ENCODE assay signal across 28 mouse cellular contexts in the genomic region with DNA sequence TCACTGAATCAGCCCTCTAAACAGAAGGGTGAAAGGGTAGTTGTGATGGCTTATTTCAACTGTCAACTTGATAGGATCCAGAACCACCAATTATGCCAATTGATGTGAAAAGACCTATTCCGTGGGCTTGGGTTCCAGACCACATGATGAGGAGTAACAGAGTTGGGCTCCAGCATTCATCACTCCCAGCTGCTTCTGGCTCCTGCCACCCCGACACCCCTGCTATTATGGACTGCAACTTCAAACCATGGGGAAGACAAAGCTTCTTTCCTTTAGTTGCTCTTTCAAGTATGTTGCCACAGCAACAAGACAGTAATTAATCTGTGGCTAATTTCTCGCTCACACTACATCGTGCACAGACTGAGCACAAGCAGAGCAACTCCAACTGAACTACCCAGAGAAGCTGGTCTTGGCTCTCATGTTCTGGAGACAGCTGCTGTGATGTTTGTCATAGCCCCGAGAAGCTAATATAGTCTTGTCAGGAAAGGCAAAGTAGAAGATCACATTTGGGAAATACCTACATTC.
DNase-seq lines count a peak whose midpoint lies in the region; ATAC-seq and TF ChIP-seq lines count a peak whose summit lies in the region.
"Had no signal": no experiment of that assay in that cellular context is flagged by ENCODE, and none has a peak within 500 bp of the region (broad histone marks: within the 10 kb centered on the region; RNA-seq: fewer than 3 reads in every experiment).

No protein-coding gene starts in this region.

- TF ChIP-seq CTCF in midbrain, postnatal 0 days (IDR thresholded peaks at IDR 0.05): no peak
- TF ChIP-seq CTCF in forebrain, postnatal 0 days (IDR thresholded peaks at IDR 0.05; ENCODE audit: low read depth): no peak

- no peaks in the 10 kb centered on the region for H3K36me3 ChIP-seq in hindbrain, embryonic 16.5 days (ENCODE audit: control insufficient read depth, insufficient read depth, low read length)
- H3K36me3 ChIP-seq in hindbrain, embryonic 11.5 days (ENCODE audit: control insufficient read depth, insufficient read depth, low read length): no peaks in the 10 kb centered on the region
- no peaks in the 10 kb centered on the region for H3K36me3 ChIP-seq in midbrain, postnatal 0 days (ENCODE audit: insufficient read depth, low read length)
- H3K36me3 ChIP-seq in midbrain, embryonic 11.5 days (ENCODE audit: control insufficient read depth, insufficient read depth, low read length): no peaks in the 10 kb centered on the region
- H3K36me3 ChIP-seq in embryonic facial prominence, embryonic 10.5 days (replicated peaks): no peaks in the 10 kb centered on the region
- H3K36me3 ChIP-seq in forebrain, postnatal 0 days (ENCODE audit: insufficient read depth): no peaks in the 10 kb centered on the region
- H3K36me3 ChIP-seq: heart, embryonic 13.5 days; limb, embryonic 13.5 days; midbrain, embryonic 10.5 days; neural tube, embryonic 12.5 days had no signal

- no peaks in the 10 kb centered on the region for H3K27me3 ChIP-seq in hindbrain, embryonic 16.5 days (replicated peaks; ENCODE audit: control insufficient read depth, insufficient read depth, low read length)
- H3K27me3 ChIP-seq in hindbrain, embryonic 11.5 days (ENCODE audit: control insufficient read depth, insufficient read depth, low read length): no peaks in the 10 kb centered on the region
- no peaks in the 10 kb centered on the region for H3K27me3 ChIP-seq in midbrain, postnatal 0 days (ENCODE audit: insufficient read depth, low read length)
- no peaks in the 10 kb centered on the region for H3K27me3 ChIP-seq in midbrain, embryonic 11.5 days (ENCODE audit: control insufficient read depth, insufficient read depth, low read length)
- H3K27me3 ChIP-seq in embryonic facial prominence, embryonic 10.5 days (replicated peaks; ENCODE audit: low read depth, poor library complexity, severe bottlenecking): no peaks in the 10 kb centered on the region; the same call in 1 of the 2 replicates
- H3K27me3 ChIP-seq in forebrain, postnatal 0 days (ENCODE audit: insufficient read depth, low read length): no peaks in the 10 kb centered on the region
- H3K27me3 ChIP-seq: CH12.LX; limb, embryonic 13.5 days; neural tube, embryonic 12.5 days had no signal

- H3K4me3 ChIP-seq in hindbrain, embryonic 16.5 days (ENCODE audit: low read length): no peak overlapping the region
- H3K4me3 ChIP-seq in hindbrain, embryonic 11.5 days (ENCODE audit: low read depth, low read length): no peak overlapping the region
- H3K4me3 ChIP-seq in midbrain, postnatal 0 days (ENCODE audit: low read depth, low read length): no peak overlapping the region
- no peak overlapping the region for H3K4me3 ChIP-seq in midbrain, embryonic 11.5 days (ENCODE audit: low read depth, low read length)
- no peak overlapping the region for H3K4me3 ChIP-seq in embryonic facial prominence, embryonic 10.5 days
- no peak overlapping the region for H3K4me3 ChIP-seq in forebrain, postnatal 0 days (ENCODE audit: low read depth, low read length)
- H3K4me3 ChIP-seq: heart, embryonic 13.5 days; left cerebral cortex, adult 2 months; limb, embryonic 13.5 days; midbrain, embryonic 10.5 days; myocyte; neural tube, embryonic 12.5 days had no signal

- 39% methylated on average over 5 of the region's 5 CpGs for WGBS in hindbrain, embryonic 16.5 days
- WGBS in hindbrain, embryonic 11.5 days: 64% methylated on average over 5 of the region's 5 CpGs
- WGBS in midbrain, postnatal 0 days: 50% methylated on average over 5 of the region's 5 CpGs
- WGBS in midbrain, embryonic 11.5 days: 81% methylated on average over 5 of the region's 5 CpGs
- 72% methylated on average over 5 of the region's 5 CpGs for WGBS in embryonic facial prominence, embryonic 10.5 days
- WGBS in forebrain, postnatal 0 days: 21% methylated on average over 5 of the region's 5 CpGs

- no peak overlapping the region for H3K27ac ChIP-seq in hindbrain, embryonic 16.5 days (ENCODE audit: low read depth, low read length)
- H3K27ac ChIP-seq in hindbrain, embryonic 11.5 days (ENCODE audit: low read depth, low read length): no peak overlapping the region
- no peak overlapping the region for H3K27ac ChIP-seq in midbrain, postnatal 0 days (ENCODE audit: low read depth, low read length)
- H3K27ac ChIP-seq in midbrain, embryonic 11.5 days (ENCODE audit: low read depth, low read length): no peak overlapping the region
- H3K27ac ChIP-seq in embryonic facial prominence, embryonic 10.5 days (replicated peaks): no peak overlapping the region
- no peak overlapping the region for H3K27ac ChIP-seq in forebrain, postnatal 0 days (ENCODE audit: low read depth, low read length)
- H3K27ac ChIP-seq: heart, embryonic 13.5 days; left cerebral cortex, adult 2 months; limb, embryonic 13.5 days; midbrain, embryonic 10.5 days; neural tube, embryonic 12.5 days had no signal

- DNase-seq in hindbrain, embryonic 11.5 days (ENCODE audit: low spot score): no peak
- DNase-seq in midbrain, postnatal 0 days (ENCODE audit: low spot score): peak; percentile 37
- no peak for DNase-seq in midbrain, embryonic 11.5 days (ENCODE audit: low spot score, missing footprints)
- peak; percentile 26 for DNase-seq in embryonic facial prominence, embryonic 10.5 days (ENCODE audit: low spot score)
- no peak for DNase-seq in forebrain, postnatal 0 days
- no peak for DNase-seq in kidney, adult 9 months
- no peak for DNase-seq in frontal cortex, postnatal 36 days (ENCODE audit: low spot score in 2 of 2)
- DNase-seq: adrenal gland, postnatal 10 days; B cell, adult 2 months; cerebellum, adult 11-12 months; cerebellum, adult 9-11 months; gastrocnemius, postnatal 10 days; heart, postnatal 10 days; kidney, postnatal 14 days; lung, adult 18-20 months; lung, postnatal 10 days; right cerebral cortex, postnatal 14 days had no signal

- H3K9ac ChIP-seq in hindbrain, embryonic 16.5 days (ENCODE audit: low read depth, low read length): no peak overlapping the region
- H3K9ac ChIP-seq in hindbrain, embryonic 11.5 days (ENCODE audit: low read depth, low read length): no peak overlapping the region
- no peak overlapping the region for H3K9ac ChIP-seq in midbrain, postnatal 0 days (replicated peaks; ENCODE audit: low read length, poor library complexity, severe bottlenecking)
- H3K9ac ChIP-seq in midbrain, embryonic 11.5 days (ENCODE audit: low read length): no peak overlapping the region
- no peak overlapping the region for H3K9ac ChIP-seq in forebrain, postnatal 0 days
- H3K9ac ChIP-seq: heart, embryonic 13.5 days; limb, embryonic 13.5 days; neural tube, embryonic 12.5 days had no signal

- ATAC-seq in hindbrain, embryonic 16.5 days: peak; percentile 30; the same call in 1 of the 2 replicates
- no peak for ATAC-seq in hindbrain, embryonic 11.5 days (ENCODE audit: low FRiP score)
- ATAC-seq in midbrain, postnatal 0 days (ENCODE audit: low FRiP score): no peak
- ATAC-seq in midbrain, embryonic 11.5 days (ENCODE audit: low FRiP score): no peak
- ATAC-seq in forebrain, postnatal 0 days: peak; percentile 79
- ATAC-seq: intestine, embryonic 16.5 days; midbrain, embryonic 16.5 days had no signal

- H3K9me3 ChIP-seq in hindbrain, embryonic 16.5 days (ENCODE audit: control insufficient read depth, low read length): no peaks in the 10 kb centered on the region
- H3K9me3 ChIP-seq in hindbrain, embryonic 11.5 days (ENCODE audit: control insufficient read depth, low read length): no peaks in the 10 kb centered on the region
- H3K9me3 ChIP-seq in midbrain, postnatal 0 days (ENCODE audit: low read length): no peaks in the 10 kb centered on the region
- H3K9me3 ChIP-seq in midbrain, embryonic 11.5 days (ENCODE audit: control insufficient read depth, low read length): no peaks in the 10 kb centered on the region
- no peaks in the 10 kb centered on the region for H3K9me3 ChIP-seq in embryonic facial prominence, embryonic 10.5 days
- no peaks in the 10 kb centered on the region for H3K9me3 ChIP-seq in forebrain, postnatal 0 days (ENCODE audit: low read length)
- H3K9me3 ChIP-seq: heart, embryonic 13.5 days; limb, embryonic 13.5 days; midbrain, embryonic 10.5 days; neural tube, embryonic 12.5 days had no signal

- H3K4me2 ChIP-seq in hindbrain, embryonic 16.5 days (ENCODE audit: low read length): no peak overlapping the region
- no peak overlapping the region for H3K4me2 ChIP-seq in hindbrain, embryonic 11.5 days (replicated peaks; ENCODE audit: low read depth, low read length)
- no peak overlapping the region for H3K4me2 ChIP-seq in midbrain, postnatal 0 days (ENCODE audit: low read depth, low read length, poor library complexity, severe bottlenecking)
- no peak overlapping the region for H3K4me2 ChIP-seq in midbrain, embryonic 11.5 days
- no peak overlapping the region for H3K4me2 ChIP-seq in forebrain, postnatal 0 days (ENCODE audit: low read depth)
- H3K4me2 ChIP-seq: heart, embryonic 13.5 days; limb, embryonic 13.5 days; liver, embryonic 11.5 days; neural tube, embryonic 12.5 days had no signal

- H3K4me1 ChIP-seq in hindbrain, embryonic 16.5 days (ENCODE audit: control insufficient read depth, insufficient read depth, low read depth, low read length): peaks cover 3% of the 10 kb centered on the region; the same call in 1 of the 2 replicates
- H3K4me1 ChIP-seq in hindbrain, embryonic 11.5 days (replicated peaks; ENCODE audit: control insufficient read depth, insufficient read depth, low read length): no peaks in the 10 kb centered on the region
- no peaks in the 10 kb centered on the region for H3K4me1 ChIP-seq in midbrain, postnatal 0 days (ENCODE audit: insufficient read depth, low read length)
- H3K4me1 ChIP-seq in midbrain, embryonic 11.5 days (ENCODE audit: control insufficient read depth, insufficient read depth, low read length): 0 out of 2 replicates have a peak, but pooled peaks cover 3% of the 10 kb centered on the region
- 0 out of 2 replicates have a peak, but pooled peaks cover 7% of the 10 kb centered on the region for H3K4me1 ChIP-seq in embryonic facial prominence, embryonic 10.5 days
- H3K4me1 ChIP-seq in forebrain, postnatal 0 days (ENCODE audit: insufficient read depth): peaks cover 3% of the 10 kb centered on the region; the same call in 1 of the 2 replicates
- H3K4me1 ChIP-seq: limb, embryonic 13.5 days had no signal

Comparison
In these comparisons a context has a peak if more than half of its experiments do, and no peak if none do; other contexts are left out.
1. ATAC-seq: peak in hindbrain, embryonic 16.5 days (single experiment) and forebrain, postnatal 0 days (single experiment); none in hindbrain, embryonic 11.5 days (single experiment), midbrain, postnatal 0 days (single experiment) and midbrain, embryonic 11.5 days (single experiment).
2. DNase-seq: peak in midbrain, postnatal 0 days (single experiment) and embryonic facial prominence, embryonic 10.5 days (single experiment); none in hindbrain, embryonic 11.5 days (single experiment), midbrain, embryonic 11.5 days (single experiment), forebrain, postnatal 0 days (single experiment), kidney, adult 9 months (single experiment) and frontal cortex, postnatal 36 days (0 of 2).